Mouse (Mus musculus) common myeloid progenitor, adult 5-6 weeks (primary cell): Measurements from ENCODE around the gene Meis3. TPM values are rescaled to one million over a fixed set of nuclear protein-coding genes. Genes with fewer than 3 reads are reported as not detected.

Experiments
- ATAC-seq: replicated peaks from 2 replicates; pipeline ENCODE4 v1.8.0; 2016; ENCODE audit warnings: low read depth, mild to moderate bottlenecking, moderate TSS enrichment, inconsistent platforms; ENCODE audit not compliant: poor library complexity, severe bottlenecking
- total RNA-seq: library from RNA; stranded (forward); fragments of 200-1000, 187-1606 nt; gene quantifications from 2 replicates; pipeline ENCODE4 v1.2.3, GENCODE M21; 2017

The Meis3 gene
- total RNA-seq, 1 experiment from 2014 or later: not detected

- ATAC-seq: no peak
These were observed 32.2 kb downstream of the Meis3 start for GRCm38 (mm10) chr7:16207076-16207475.

- peak; percentile 45; the same call in 1 of the 2 replicates for ATAC-seq
These were observed 32.6 kb downstream of the Meis3 start for GRCm38 (mm10) chr7:16207496-16207895.

GRCm38 (mm10) chr7:16208781-16209665, 34.1 kb downstream of the Meis3 start:
- no peak for ATAC-seq

GRCm38 (mm10) chr7:16210862-16211365, 36.0 kb downstream of the Meis3 start:
- ATAC-seq: peak; percentile 51; the same call in 1 of the 2 replicates

- no peak for ATAC-seq
These were observed 38.3 kb downstream of the Meis3 start for GRCm38 (mm10) chr7:16213196-16213595.

- no peak for ATAC-seq
These were observed 39.1 kb downstream of the Meis3 start for GRCm38 (mm10) chr7:16213986-16214385.

- ATAC-seq: peak; percentile 96
These were observed 46.8 kb downstream of the Meis3 start, which contains the start of gene Dhx34 for GRCm38 (mm10) chr7:16221582-16222272. Gene Dhx34, minus strand, starts transcription at chr7:16222037.

GRCm38 (mm10) chr7:16229869-16230268, 55.0 kb downstream of the Meis3 start:
- ATAC-seq: no peak

Other genes starting within 250 kb of the Meis3 start
- gene Nop53, start 229.0 kb upstream of the Meis3 start, total RNA-seq: 458 and 478 TPM in 2 replicates
- gene Ehd2, start 207.5 kb upstream of the Meis3 start, total RNA-seq: 1.0 and 1.9 TPM in 2 replicates
- gene Bicra, start 127.2 kb upstream of the Meis3 start, total RNA-seq: 1.2 and 2.5 TPM in 2 replicates
- gene Zfp541, start 113.3 kb upstream of the Meis3 start, total RNA-seq: not detected in 2 replicates
- gene Napa, start 76.6 kb upstream of the Meis3 start, total RNA-seq: 61.1 and 65.9 TPM in 2 replicates
- 6.5 and 6.8 TPM in 2 replicates for gene Kptn, start 55.2 kb upstream of the Meis3 start, total RNA-seq
- gene Slc8a2, start 45.3 kb upstream of the Meis3 start, total RNA-seq: 0.09 TPM in 1 of 2 replicates, not detected in the other
- gene Dhx34, start 46.9 kb downstream of the Meis3 start, total RNA-seq: 4.5 and 9.2 TPM in 2 replicates
- gene C5ar2, start 69.1 kb downstream of the Meis3 start, total RNA-seq: 1.1 and 3.1 TPM in 2 replicates
- gene C5ar1, start 84.5 kb downstream of the Meis3 start, total RNA-seq: 0.55 TPM in 1 of 2 replicates, not detected in the other
- 15.1 and 18.0 TPM in 2 replicates for gene Inafm1, start 98.5 kb downstream of the Meis3 start, total RNA-seq
- gene Ccdc9, start 111.7 kb downstream of the Meis3 start, total RNA-seq: 53.6 and 123 TPM in 2 replicates
- 1.4 and 2.5 TPM in 2 replicates for gene Bbc3, start 133.3 kb downstream of the Meis3 start, total RNA-seq
- 424 and 443 TPM in 2 replicates for gene Sae1, start 212.7 kb downstream of the Meis3 start, total RNA-seq
- gene Zc3h4, start 225.8 kb downstream of the Meis3 start, total RNA-seq: 31.5 and 52.8 TPM in 2 replicates